Mouse (Mus musculus) cerebellum, adult 2 months (tissue): ENCODE measurements around the gene Tnfrsf4. TPM values are rescaled to one million over a fixed set of nuclear protein-coding genes. Genes with fewer than 3 reads are reported as not detected.

Source experiments
- DNase-seq, 2 experiments: peaks; one replicate each; pipeline ENCODE4 v3.0.0; 2021
- H3K27ac ChIP-seq: fragments of 200-500 bp; 2 replicates; pipeline ENCODE4 v1.5.1; 2012; ENCODE audit warnings: low read length, control low read depth, inconsistent platforms; ENCODE audit not compliant: insufficient read depth
- H3K27me3 ChIP-seq: fragments of 200-500 bp; 2 replicates; pipeline ENCODE4 v1.6.1; 2012; ENCODE audit warnings: inconsistent platforms, mild to moderate bottlenecking, low read length, moderate library complexity; ENCODE audit not compliant: control insufficient read depth, insufficient read depth
- H3K4me1 ChIP-seq: fragments of 200-500 bp; 2 replicates; pipeline ENCODE4 v1.6.1; 2011; ENCODE audit warnings: low read length; ENCODE audit not compliant: control insufficient read depth, insufficient read depth
- H3K4me3 ChIP-seq: fragments of 200-500 bp; replicated peaks from 2 replicates; pipeline ENCODE3; 2011; ENCODE audit warnings: mild to moderate bottlenecking, low read depth, low read length, control low read depth; ENCODE audit not compliant: insufficient read depth
- CTCF ChIP-seq: fragments of 200-500 bp; IDR thresholded peaks from 2 replicates; pipeline ENCODE4 v1.5.1; 2011; ENCODE audit warnings: low read depth, mild to moderate bottlenecking, control low read depth, low read length, moderate library complexity, borderline replicate concordance; ENCODE audit not compliant: insufficient read depth
- POLR2A ChIP-seq: fragments of 200-500 bp; IDR thresholded peaks from 2 replicates; pipeline ENCODE4 v1.6.1; 2011; ENCODE audit warnings: low read length, control low read depth, borderline replicate concordance; ENCODE audit not compliant: insufficient read depth
- WGBS: fragments of 180-500 bp; shearing (Covaris S2); methylation state at CpG from one replicate; pipeline ENCODE4 v1.1.7; 2018; 5-methylcytosine and 5-hydroxymethylcytosine counted together
- polyA plus RNA-seq: library from polyadenylated mRNA; depleted of rRNA; stranded (reverse); fragments of >200 nt; gene quantifications from 2 replicates; pipeline ENCODE4 v1.2.3, GENCODE M21; 2012

Gene Tnfrsf4
- polyA plus RNA-seq, 1 experiment = 3.6 TPM

DNA sequence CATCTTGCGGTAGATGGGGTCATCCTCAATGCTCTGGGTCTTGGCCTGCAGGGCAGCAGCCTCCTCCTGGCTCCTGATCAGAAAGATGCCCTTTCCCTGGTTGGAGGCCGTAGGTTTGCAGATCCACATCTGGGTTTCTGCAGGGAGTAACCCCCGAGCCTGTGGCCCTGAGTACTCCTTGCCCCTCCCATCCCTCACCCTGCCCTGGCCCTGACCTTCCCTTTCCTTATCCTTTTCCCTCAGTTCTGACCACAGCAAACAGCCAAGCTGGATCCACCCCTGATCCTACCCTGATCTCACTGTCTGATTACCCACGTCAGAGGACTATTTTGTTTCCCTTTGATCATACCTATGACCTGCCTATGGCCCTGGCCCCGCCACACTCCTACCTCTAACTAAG, 31.1 kb downstream of the Tnfrsf4 start:
- WGBS = 77% methylated on average over 5 of the region's 5 CpGs
- H3K27ac ChIP-seq = no peak overlapping the region
- TF ChIP-seq CTCF (no peak), POLR2A (no peak)
- no peaks in the 10 kb centered on the region for H3K4me1 ChIP-seq
- DNase-seq = no peak
- no peak overlapping the region for H3K4me3 ChIP-seq
- no peaks in the 10 kb centered on the region for H3K27me3 ChIP-seq

DNA sequence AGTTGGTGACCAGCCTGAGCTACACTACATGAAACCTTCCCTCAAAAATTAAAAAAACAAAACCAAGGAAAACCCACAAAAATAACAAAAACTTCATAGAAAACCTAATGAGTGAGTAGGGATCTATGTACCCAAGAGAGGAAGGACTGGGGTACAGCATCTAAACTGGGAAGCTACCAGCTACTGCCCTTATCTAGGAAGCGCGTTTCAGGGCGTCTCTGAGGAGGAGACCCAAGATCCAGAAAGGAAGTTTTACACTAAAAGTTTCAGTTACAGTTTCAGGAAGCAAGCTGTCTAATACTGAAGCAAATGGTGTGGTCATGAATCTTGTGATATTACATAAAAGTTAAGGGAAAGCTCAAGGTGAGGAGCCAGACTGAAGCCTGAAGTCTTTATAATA, 36.1 kb downstream of the Tnfrsf4 start:
- TF ChIP-seq POLR2A (no peak), CTCF (no peak)
- no peak for DNase-seq
- no peaks in the 10 kb centered on the region for H3K27me3 ChIP-seq
- WGBS = 86% methylated on average over 3 of the region's 3 CpGs
- H3K4me3 ChIP-seq = no peak overlapping the region
- H3K27ac ChIP-seq = no peak overlapping the region
- no peaks in the 10 kb centered on the region for H3K4me1 ChIP-seq

DNA sequence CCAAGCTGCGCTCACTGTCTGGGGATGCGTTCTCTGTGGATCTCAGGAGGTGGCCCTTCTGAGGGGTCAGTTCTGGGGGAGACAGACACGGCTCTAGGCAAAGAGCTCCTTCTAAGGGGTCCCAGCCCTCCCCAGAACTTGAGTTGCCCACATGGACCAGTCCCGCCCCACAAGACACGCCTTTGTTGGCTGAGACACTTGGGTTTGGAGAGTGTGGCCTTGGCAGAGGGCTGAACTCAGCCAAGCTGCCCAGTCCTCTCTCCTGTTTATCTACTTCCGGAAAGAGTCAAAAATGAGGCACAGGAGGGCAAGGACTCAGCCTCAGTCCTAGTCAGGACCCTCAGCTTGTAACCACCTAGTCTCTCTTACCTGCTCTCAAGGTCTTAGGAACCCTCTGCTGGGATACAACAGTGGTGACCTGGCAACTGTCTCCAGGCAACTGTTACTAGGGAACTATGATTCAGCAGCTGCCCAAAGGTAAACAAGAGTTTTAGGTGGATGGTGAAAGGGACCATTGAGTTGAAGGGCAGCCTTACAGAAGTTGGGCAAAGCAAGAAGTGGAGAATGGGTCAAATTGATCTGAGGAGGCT, 36.8 kb downstream of the Tnfrsf4 start:
- H3K4me3 ChIP-seq = no peak overlapping the region
- H3K4me1 ChIP-seq = no peaks in the 10 kb centered on the region
- no peak for TF ChIP-seq CTCF
- TF ChIP-seq POLR2A = no peak
- DNase-seq = no peak
- 42% methylated on average over 6 of the region's 6 CpGs for WGBS
- H3K27ac ChIP-seq = no peak overlapping the region
- H3K27me3 ChIP-seq = no peaks in the 10 kb centered on the region

DNA sequence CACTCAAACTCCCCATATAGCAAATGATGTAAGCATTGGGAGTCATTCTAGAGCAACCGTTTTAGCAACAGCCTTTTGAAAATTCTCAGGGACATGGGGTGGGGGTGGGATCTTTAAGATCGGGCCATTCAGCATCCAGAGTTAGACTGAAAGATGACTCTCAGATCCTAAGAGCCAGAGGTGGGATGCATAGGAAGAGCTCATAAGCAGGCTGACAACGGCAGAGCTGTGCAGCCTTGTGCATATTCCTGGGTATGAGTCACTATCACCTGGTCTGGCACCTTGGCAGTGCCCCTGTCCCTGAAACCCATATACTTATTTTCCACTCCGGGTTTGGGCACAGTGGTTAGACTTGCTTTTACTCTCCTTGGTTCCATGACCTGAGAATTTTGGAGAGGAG, 39.5 kb downstream of the Tnfrsf4 start:
- no peaks in the 10 kb centered on the region for H3K27me3 ChIP-seq
- no peak overlapping the region for H3K27ac ChIP-seq
- WGBS = 82% methylated on average over 4 of the region's 4 CpGs
- no peak overlapping the region for H3K4me3 ChIP-seq
- DNase-seq = no peak
- no peaks in the 10 kb centered on the region for H3K4me1 ChIP-seq
- no peak for TF ChIP-seq CTCF
- TF ChIP-seq POLR2A = no peak

DNA sequence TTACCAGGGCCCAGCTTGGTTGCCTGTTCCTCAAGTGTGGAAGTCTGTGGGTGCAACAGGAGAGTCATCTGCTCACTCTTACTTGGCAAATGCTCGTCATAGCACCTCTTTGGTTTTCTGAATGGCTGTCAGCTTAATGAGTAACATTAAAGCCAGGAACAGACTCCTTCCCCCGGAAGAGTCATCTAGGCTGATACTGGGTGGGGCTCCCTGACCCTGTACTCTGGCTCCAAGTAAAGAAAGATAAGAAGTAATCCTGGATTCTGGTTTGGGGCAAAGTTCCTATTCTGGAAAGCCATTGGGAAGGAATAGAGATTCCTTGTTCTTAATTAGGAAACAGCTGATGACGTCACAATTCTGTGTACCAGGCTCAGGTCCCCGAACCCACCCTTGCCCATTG, 40.5 kb downstream of the Tnfrsf4 start:
- no peak overlapping the region for H3K4me3 ChIP-seq
- H3K27me3 ChIP-seq = no peaks in the 10 kb centered on the region
- TF ChIP-seq CTCF (no peak), POLR2A (no peak)
- H3K4me1 ChIP-seq = no peaks in the 10 kb centered on the region
- no peak for DNase-seq
- 85% methylated on average over 4 of the region's 4 CpGs for WGBS
- H3K27ac ChIP-seq = no peak overlapping the region

DNA sequence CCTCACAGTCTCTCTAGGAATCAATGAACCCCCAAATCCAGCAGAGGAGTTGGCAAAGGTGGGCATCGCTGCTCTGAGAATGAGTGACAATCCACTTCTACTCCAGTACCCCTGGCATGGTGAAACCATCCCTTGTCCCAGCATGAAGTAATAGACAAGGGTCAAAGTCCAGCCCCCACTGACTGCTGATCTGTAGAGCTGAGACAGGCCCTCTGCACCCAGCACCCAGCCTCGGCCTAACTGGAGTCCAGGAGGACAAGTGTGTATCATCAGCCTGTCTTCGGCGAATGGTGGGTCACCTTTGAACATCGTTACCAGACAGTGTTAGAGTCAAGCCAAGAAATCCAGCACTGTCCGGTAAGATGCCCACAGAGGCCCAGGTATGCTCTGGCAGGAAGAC, 41.0 kb downstream of the Tnfrsf4 start:
- no peak overlapping the region for H3K27ac ChIP-seq
- TF ChIP-seq CTCF = no peak
- no peak for TF ChIP-seq POLR2A
- DNase-seq = no peak
- H3K4me3 ChIP-seq = no peak overlapping the region
- WGBS = 93% methylated on average over 6 of the region's 6 CpGs
- no peaks in the 10 kb centered on the region for H3K27me3 ChIP-seq
- no peaks in the 10 kb centered on the region for H3K4me1 ChIP-seq

DNA sequence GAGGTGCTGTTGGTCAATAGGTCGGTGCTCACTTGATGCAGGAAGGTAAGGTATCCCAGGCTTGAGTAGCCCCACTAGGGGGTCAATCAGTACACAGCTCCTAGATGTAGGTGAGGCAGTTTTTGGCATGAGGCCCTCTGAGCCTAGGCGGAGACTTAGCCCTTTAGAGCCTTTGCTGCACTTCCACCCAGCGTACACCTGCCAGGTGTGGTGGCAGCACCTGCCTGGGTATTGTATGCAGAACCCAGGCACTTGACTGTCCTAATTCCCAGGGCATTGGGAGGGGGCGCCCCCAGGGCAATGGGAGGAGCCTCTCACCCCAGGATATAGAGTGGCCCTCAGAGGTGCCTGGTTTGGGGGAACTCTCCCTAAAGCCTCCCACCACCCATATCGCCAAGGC, 41.5 kb downstream of the Tnfrsf4 start:
- 92% methylated on average over 5 of the region's 5 CpGs for WGBS
- Histone ChIP-seq H3K4me3 (no peak overlapping the region), H3K4me1 (no peaks in the 10 kb centered on the region), H3K27ac (no peak overlapping the region), H3K27me3 (no peaks in the 10 kb centered on the region)
- no peak for DNase-seq
- TF ChIP-seq CTCF = no peak
- no peak for TF ChIP-seq POLR2A

DNA sequence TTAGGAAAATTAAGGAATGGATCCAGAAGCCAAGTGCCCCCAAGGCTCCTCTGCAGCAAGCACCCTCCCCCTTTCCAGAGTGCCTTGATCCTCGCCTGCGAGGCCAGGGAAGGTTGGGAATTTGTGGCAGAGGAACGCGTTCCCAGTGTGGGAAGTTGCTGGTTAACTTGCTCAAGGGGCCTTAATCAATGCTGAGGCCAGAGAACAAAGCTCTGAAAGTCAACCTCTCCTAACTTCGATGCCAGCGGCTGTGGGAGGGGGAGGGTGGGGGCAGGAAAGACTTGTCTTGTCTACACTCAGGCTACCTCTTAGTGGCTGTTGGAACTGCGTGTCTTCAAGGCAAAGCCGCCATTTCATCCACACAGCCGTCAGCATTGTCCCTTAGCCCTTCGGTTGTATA, 44.1 kb downstream of the Tnfrsf4 start:
- Histone ChIP-seq H3K27me3 (no peaks in the 10 kb centered on the region), H3K27ac (no peak overlapping the region), H3K4me1 (no peaks in the 10 kb centered on the region), H3K4me3 (no peak overlapping the region)
- 74% methylated on average over 10 of the region's 10 CpGs for WGBS
- TF ChIP-seq POLR2A (no peak), CTCF (no peak)
- no peak for DNase-seq

DNA sequence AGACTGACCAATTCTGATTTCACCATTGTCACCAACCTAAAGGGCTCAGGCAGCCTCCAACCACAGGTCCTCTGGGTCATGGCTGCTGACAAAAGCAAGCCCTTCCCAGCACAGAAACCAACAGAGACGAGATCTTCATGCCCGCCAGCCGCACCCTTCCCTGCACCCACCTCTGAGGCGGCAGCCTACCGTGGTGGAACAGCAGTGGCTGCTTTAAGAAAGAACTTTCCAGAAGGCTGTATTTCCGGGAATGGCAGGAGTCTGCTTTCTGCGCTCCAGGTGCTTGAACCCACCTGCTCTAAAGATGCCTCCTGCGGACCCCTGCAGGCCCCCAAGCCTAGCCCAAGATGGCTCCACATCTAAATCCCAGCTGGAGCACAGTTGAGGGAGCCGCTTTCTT, 45.2 kb downstream of the Tnfrsf4 start:
- H3K27me3 ChIP-seq = no peaks in the 10 kb centered on the region
- H3K4me3 ChIP-seq = no peak overlapping the region
- TF ChIP-seq POLR2A (no peak), CTCF (no peak)
- no peak overlapping the region for H3K27ac ChIP-seq
- DNase-seq = no peak
- 75% methylated on average over 9 of the region's 9 CpGs for WGBS
- H3K4me1 ChIP-seq = no peaks in the 10 kb centered on the region

DNA sequence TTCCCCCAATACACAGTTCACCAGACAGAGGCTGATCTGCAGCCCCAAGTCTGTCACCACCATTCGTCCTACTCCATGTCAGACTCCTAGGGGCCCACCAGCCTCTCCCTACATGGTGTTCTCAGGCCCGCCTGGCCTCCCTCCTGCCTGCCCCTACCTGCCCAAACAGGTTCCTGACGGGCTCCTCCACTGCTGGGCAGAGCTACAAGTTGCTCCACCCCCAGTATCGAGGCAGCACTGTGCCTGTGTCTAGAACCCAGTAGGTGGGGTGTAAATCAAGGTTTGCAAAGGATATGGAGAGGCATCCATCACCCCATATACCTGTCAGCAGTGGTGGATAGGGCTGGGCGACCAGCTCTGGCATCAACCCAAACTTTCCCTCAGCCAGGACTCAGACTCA, 45.6 kb downstream of the Tnfrsf4 start, which contains the start of gene Ttll10:
TSS of gene Ttll10 (minus strand) at position 154 of the 400 bp plus-strand sequence.
- no peak for DNase-seq
- H3K27ac ChIP-seq = no peak within 1 kb of the TSS
- no peaks in the 10 kb centered on the region for H3K27me3 ChIP-seq
- TF ChIP-seq POLR2A = no peak
- no peak within 1 kb of the TSS for H3K4me3 ChIP-seq
- no peaks in the 10 kb centered on the region for H3K4me1 ChIP-seq
- WGBS = 44% methylated on average over 5 of the region's 5 CpGs
